Mouse (Mus musculus) layer of hippocampus, postnatal 14 days (tissue): Measurements from ENCODE around the gene Nr6a1. TPM values are rescaled to one million over a fixed set of nuclear protein-coding genes. Genes with fewer than 3 reads are reported as not detected.

Experiments
- DNase-seq, 2 experiments: peaks; one replicate each; pipeline ENCODE4 v3.0.0; 2021 to 2022; ENCODE audit warnings: low spot score in 2 of 2, mixed read lengths in 1 of 2
- total RNA-seq, 2 experiments: library from RNA; stranded (reverse); gene quantifications; 2 replicates each; pipeline ENCODE4 v1.2.3; 2021

Gene Nr6a1
- total RNA-seq, 2 experiments from 2014 or later, result 4.2 to 6.0 TPM

GRCm38 (mm10) chr2:38785113-38785512 lies 142.4 kb downstream of the Nr6a1 start:
- DNase-seq, result no peak

- DNase-seq, result no peak
These were observed 143.1 kb downstream of the Nr6a1 start for GRCm38 (mm10) chr2:38784396-38784795.

- no peak for DNase-seq
These were observed 144.1 kb downstream of the Nr6a1 start for GRCm38 (mm10) chr2:38783364-38783763.

- DNase-seq, result no peak
These were observed 144.8 kb downstream of the Nr6a1 start for GRCm38 (mm10) chr2:38782731-38783130.

DNA sequence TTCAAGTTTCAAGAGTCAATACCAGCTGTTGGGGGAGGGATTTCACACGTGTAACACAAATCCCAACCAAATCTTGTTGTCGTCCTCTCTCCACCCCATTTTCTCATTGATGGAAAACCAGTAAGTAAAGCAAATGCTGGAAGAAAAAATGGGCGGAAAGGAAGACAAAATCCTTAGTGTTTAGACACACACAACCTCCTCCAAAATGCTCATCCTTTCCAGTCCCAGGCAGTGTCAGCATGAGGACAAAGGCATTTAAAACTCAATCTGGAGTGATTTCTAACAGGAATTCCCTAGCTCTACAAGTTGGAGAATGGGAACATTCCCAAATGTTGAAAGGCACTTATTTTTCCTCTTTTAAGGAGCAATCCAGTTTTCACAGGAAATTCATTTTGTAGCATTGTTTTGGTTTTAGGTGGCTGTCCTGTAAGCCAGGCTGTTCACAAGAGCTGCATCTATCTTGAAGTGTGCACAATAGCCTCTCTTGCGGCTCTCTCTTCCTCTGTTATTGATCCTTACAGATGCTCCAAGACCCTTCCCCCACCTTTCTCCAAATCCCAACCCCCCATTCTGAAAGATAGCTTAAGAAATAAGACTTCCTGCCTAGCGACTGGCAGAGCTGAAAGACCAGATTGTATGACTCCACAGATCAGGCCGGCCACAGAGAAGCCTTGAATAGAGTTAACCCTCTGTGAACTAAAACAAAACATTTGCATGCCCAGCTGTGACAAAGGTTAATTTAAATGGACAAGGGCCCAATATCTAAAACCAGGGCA lies 145.4 kb downstream of the Nr6a1 start:
- DNase-seq, result no peak

GRCm38 (mm10) chr2:38779939-38780338 lies 147.5 kb downstream of the Nr6a1 start:
- no peak for DNase-seq

DNA sequence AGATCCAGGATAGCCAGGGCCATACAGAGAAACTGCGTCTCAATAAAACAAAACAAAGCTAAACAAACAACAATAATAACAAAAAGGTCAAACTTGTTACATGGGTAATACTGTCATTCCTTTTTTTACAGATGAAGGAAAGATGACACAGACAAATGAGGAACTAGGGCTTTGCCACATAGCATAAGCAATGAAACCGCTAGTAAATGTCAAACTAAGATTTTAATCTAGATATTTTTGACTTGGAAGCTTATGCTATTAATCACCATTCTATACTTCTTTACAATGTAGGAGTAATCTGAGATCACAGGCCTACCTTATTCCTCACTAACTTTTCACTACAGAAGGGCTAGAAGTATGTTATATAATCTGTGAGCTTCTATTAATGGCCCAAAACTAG lies 150.2 kb downstream of the Nr6a1 start:
- DNase-seq, result no peak

- no peak for DNase-seq
These were observed 152.6 kb downstream of the Nr6a1 start for GRCm38 (mm10) chr2:38774936-38775335.

GRCm38 (mm10) chr2:38771478-38771797 lies 156.1 kb downstream of the Nr6a1 start:
- peak in 1 of 2 experiments; percentile 15 for DNase-seq

GRCm38 (mm10) chr2:38770772-38771477 lies 156.6 kb downstream of the Nr6a1 start:
- DNase-seq, result peak in 1 of 2 experiments; percentile 68

DNA sequence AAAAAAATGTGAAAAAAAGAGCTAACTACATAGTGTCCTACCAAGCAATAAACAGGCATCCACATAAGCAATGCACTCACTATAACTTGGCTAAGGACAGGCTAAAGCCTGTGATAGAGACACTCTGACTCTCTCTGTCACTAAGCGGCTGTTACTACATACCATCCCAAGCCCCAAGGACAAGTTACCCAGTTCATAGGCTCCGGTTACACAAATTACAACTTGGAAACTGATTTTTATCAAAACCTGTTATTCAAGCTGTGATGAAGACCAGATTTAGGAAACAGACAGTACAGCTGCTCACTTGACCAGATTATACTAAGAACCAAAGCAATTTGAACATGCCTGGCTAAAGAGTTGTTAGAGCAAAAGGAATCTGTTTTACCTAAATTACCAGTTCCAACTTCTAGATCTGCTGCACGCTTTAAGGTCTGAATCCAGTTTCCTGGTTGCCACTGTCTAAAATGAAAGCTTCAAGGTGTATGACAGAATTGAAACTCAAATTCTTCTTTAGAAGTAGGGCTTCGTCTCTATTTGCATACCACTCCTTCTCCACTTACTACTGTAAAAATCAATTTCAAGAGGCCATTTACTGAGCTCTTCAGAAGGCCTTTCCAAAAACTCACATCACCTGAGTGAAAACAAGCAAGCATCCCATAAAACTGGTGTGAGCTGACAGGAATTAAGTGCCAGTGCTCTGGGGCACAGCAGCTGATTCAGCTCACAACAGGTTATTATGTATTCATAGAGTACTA lies 160.1 kb downstream of the Nr6a1 start:
- no peak for DNase-seq

GRCm38 (mm10) chr2:38739847-38740246 lies 187.6 kb downstream of the Nr6a1 start:
- DNase-seq, result no peak

DNA sequence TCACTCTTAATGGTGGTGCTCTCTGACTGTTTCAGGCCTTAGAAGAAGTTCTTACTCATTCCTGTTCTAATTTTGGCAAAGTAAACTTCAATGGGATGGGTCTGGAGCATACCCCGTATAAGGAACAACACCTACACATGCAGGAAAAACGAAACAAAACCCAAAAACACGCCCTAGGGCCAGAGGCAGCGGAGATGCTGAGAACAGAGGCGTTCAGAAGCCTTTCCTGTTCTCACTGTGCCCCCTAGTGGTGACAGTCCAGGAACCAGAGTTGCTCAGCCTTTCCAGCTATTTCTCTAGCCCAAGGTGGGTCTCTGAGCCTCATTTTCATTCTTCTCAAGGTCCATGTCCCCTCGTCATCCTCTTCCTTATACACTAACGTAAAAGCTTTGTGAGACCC lies 188.1 kb downstream of the Nr6a1 start:
- peak; percentile 76 to 87 for DNase-seq

- no peak for DNase-seq
These were observed 188.7 kb downstream of the Nr6a1 start for GRCm38 (mm10) chr2:38738601-38739301.

DNA sequence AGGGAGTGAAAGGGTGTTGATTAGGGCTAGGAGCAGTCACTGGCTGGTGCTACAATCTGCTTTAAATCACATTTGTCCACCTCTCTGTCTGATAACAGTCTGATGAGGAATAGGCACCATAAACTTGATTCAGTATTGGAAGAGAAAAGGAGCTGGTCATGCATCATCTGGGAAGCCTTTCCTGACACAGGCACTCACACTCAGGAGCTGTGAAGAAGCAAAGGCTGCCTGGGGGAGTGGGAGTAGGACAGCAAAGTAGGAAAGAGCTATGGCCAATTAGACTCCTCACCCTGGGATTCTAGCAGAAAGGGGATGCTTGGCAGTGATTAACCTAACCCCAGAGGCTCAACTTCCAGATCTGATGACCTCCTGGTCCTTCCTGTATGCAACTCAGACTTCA lies 191.7 kb downstream of the Nr6a1 start:
- no peak for DNase-seq

DNA sequence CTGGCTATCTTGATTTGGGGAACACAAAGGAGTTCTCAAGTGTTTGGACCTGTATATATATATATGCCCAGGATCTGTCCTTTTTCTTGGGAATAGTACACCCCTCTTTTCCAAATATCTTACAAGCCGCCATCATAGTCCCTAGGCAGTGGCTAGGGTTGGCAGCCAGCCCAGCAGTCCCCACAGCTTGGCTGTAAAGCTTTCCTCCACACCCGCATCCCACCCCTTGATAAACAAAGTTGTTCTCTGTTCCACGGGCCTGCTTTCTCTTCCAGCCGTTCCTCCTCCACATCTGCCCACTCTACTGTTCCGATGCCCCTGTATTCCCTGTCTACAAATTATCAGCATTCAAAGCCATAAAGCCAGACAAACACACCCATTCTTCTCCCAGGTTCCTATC lies 192.8 kb downstream of the Nr6a1 start:
- no peak for DNase-seq

DNA sequence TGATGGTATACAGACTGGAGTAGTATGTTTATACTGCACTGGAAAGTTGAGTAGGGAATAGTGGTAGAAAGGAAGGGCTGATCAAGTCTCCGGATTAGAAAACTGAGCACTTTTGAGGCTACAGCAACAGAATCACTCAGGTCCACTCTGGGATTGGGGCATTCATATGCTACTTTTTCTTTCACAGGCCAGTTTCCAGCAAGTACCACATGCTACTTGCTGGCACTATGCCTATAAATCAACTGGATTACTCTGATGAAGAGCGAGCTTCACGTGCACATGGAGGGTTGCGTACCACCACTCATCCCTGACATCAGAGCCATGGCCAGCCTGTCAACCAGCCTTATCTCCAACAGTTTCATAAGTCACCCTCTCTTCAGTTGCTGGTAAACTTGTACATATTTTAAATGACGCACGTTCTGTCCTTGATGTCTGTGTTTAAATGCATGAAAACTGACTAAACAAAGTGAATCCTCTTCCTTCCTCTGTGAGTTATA lies 197.1 kb downstream of the Nr6a1 start:
- DNase-seq, result no peak

GRCm38 (mm10) chr2:38725427-38725826 lies 202.1 kb downstream of the Nr6a1 start:
- DNase-seq, result no peak

DNA sequence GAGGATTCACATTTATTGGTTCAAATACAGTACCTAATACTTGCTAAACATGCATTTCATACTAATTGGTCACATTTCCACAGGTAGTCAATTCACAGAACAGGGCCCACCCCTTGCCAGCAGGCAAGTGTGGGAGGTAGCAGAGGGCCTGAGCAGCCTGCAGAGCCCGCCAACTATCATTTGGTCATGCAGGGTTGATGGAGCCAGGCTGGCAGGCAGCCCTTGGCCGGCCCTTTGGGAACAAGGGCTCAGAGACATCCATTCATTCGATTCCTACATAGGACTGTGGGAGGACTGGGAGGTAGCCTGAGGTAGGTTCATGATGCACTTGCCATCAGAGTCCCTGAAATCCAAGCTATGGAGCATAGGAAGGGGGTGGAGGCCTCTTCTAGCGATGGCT lies 204.1 kb downstream of the Nr6a1 start:
- DNase-seq, result no peak

GRCm38 (mm10) chr2:38722076-38722475 lies 205.4 kb downstream of the Nr6a1 start:
- no peak for DNase-seq

- no peak for DNase-seq
These were observed 206.8 kb downstream of the Nr6a1 start for GRCm38 (mm10) chr2:38720661-38721060.
